Mouse (Mus musculus) C2C12 (cell line): ENCODE measurements at regions not wholly inside any gene's neighbourhood (a gene's known extent, or its start where the extent isn't known, plus 50 kb on each side); places are given as distances from the start of the nearest gene placed in this dataset.

ENCODE experiments used
- CEBPB ChIP-seq: IDR thresholded peaks from one replicate; pipeline ENCODE4 v1.6.1; 2011; ENCODE audit warnings: low read depth, mild to moderate bottlenecking, control low read depth, moderate library complexity
- CTCF ChIP-seq: IDR thresholded peaks from one replicate; pipeline ENCODE4 v1.5.1; 2011; ENCODE audit not compliant: control insufficient read depth, insufficient read depth, insufficient read length
- MAX ChIP-seq: IDR thresholded peaks from one replicate; pipeline ENCODE4 v1.6.1; 2011; ENCODE audit warnings: mild to moderate bottlenecking, control low read depth
- MYOD1 ChIP-seq: IDR thresholded peaks from one replicate; pipeline ENCODE4 v1.6.1; 2011; ENCODE audit warnings: low read depth; ENCODE audit not compliant: control insufficient read depth, insufficient read length
- MYOG ChIP-seq: IDR thresholded peaks from one replicate; pipeline ENCODE4 v1.6.1; 2011; ENCODE audit not compliant: control insufficient read depth, insufficient read length; ENCODE audit errors: extremely low read depth

GRCm38 (mm10) chr13:28533080-28533479 lies 275.8 kb downstream of the Gm11361 start:
- no peak for TF ChIP-seq MYOD1
- TF ChIP-seq CTCF: no peak
- no peak for TF ChIP-seq CEBPB
- TF ChIP-seq MYOG: no peak
- TF ChIP-seq MAX: no peak
